Mouse (Mus musculus): ENCODE data around the gene H2-T24. TPM values are rescaled to one million over a fixed set of nuclear protein-coding genes. Genes with fewer than 3 reads are reported as not detected.
"Not testable (repeated sequence)": the region's sequence is repeated elsewhere in the genome, so short reads cannot be mapped to it uniquely, and the experiment has no call there.

H2-T24 gene
- total RNA-seq, 4 experiments from 2014 or later: 0.82 to 1.6 (median 0.93) TPM

DNA sequence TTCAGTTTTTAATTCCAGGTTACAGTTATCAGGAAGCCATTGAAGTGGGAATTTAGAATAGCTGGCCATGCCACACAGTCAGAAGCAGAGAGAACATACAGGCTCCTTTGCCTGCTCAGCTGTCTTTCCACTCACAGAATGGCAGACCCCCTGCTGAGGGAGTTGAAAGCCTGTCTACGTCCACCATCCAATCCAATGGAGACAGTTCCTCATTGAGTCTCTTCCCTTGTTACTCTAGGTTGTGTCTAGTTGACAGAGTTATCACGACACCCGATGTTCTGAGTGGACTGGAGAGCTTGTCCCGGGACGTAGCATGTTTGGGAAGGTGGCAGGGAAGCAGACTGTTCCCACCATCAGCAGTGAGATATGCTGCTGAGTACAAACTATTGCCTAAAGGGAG lies 4.8 kb upstream of the H2-T24 start:
- no peak for DNase-seq (ENCODE audit: low spot score in 2 of 2)

DNA sequence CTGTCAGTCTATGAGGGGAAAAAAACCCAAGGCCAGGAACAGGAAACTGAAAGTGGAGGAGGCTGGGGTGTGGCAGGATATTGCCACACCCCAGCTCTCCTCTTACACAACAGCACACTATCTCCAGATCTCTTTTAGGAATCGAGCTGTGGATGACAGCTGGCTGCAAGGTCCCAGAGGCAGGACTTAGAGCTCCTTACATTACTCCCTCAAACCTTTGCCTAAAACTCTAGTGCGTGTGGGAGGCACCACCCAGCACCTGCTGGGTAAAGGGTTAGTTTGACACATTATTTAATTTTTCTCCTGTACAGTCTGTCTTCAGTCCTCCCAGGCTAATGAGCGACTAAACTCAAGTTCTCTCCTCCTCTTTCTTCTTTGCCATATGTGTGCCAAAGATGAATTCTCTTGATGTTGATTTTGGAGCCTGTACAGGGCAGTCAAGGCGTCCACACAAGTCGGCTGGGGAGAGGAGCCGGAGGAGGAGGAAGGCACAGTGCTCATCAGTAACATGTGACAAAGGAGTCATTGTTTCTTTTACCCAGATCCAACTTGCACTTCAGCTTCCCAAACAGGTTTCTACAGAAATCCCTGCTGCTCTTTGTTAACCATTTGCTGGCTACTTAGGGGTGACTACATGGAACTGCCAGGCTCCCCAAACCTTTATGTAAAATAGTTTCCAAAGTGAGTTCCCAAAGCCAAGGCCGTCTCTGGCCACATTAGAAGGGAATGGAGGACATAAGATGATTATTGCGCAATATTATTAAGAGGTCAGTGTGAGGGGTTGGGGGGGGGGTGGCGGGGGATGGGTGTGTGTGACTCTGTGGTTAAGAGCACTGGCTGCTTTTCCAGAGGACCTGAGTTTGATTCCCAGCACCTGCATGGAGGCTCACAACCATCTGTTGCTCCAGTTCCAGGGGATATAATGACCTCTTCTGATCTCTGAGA lies 3.6 kb upstream of the H2-T24 start:
- DNase-seq (ENCODE audit: low spot score in 2 of 2): no peak

DNA sequence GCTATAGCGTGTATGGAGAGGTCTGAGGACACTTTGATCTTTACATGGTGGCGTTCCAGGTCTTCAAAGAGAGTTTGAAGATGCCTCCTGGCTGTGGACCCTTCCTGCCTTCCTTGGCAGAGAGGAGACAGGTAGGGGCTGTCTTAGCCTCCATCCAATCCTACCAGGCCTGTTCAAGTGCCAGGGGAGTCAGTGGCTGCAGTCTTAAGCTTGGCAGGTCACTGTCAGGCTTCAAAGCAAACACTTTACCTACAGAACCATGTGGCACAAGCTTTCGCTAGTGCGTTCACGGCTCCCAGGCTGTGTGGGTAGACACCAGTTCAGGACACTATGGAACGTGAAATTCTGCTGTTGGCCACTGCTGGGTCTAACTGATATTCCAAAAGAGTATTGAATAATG lies 2.6 kb upstream of the H2-T24 start:
- DNase-seq (ENCODE audit: low spot score in 2 of 2): no peak

DNA sequence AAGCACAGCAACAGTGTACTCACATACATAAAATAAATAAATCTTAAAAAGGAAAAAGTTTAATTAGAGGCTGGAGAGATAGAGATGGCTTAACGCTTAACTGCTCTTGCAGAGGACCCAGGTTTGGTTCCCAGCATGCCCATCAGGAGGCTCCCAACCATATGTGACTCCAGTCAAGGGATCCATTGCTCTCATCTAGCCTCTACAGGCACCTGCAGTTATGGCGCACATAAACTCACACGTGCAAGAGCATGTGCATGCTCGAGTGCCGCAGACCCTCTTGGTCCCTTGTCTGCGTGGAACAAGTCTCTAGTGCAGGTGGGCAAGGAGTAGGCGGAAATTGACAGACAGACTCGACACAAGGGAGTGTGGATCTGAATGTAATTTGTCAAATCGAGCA lies 1.7 kb upstream of the H2-T24 start:
- DNase-seq (ENCODE audit: low spot score in 2 of 2): no peak

DNA sequence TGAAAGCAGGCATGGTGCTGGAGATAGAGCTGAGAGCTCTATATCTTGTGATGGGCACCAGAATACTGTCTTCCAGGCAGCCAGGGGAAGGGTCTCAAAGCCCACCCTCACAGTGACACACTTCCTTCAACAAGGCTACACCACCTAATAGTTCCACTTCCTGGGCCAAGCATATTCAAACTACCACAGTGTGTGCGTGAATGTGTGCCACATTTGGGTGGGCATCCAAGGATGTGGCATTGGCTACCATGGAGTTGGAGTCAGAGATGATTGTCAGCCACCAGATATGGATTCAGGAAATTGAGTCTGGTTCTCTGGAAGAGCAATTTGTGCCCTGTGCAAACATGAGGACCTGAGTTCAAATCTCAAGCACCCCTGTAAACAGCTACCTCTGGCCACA lies 949 bp upstream of the H2-T24 start:
- DNase-seq (ENCODE audit: low spot score in 2 of 2): no peak

DNA sequence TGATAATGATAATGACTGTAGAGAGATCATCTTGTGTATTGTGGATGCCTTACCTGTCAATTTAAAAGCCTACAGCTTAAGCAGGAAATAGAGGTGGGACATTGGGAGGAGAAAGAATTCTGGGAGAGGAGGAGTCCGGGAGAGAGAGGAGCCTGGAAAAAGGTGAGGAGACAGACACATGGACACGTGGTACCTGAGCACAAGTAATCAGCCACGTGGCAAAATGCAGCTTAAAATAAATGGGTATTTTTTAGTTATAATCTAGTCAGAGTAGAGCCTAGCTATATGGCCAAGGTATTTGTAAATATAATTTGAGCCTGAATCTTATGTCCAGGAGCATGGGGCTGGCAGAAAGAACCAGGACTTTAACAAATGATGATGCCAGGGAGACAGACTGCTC lies 841 bp downstream of the H2-T24 start:
- no peak for DNase-seq (ENCODE audit: low spot score in 2 of 2)

DNA sequence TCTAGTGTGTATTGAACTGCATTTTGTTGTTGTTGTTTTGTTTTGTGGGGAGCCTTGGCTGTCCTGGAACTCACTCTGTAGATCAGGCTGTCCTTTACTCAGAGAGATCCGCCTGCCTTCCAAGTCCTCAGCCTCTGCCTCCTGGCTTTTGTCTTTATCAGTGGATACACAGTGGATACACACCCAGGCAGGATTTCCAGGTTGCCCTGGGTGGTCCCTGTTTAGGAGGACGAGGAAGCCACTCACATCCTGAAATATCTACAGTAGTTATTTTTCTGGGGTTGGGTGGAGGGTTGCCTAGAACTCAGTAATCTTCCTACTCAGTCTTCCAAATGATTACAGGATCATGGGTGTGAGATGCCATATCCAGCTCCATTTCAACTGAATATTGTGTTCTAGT lies 1.4 kb downstream of the H2-T24 start:
- no peak for DNase-seq (ENCODE audit: low spot score in 2 of 2)

DNA sequence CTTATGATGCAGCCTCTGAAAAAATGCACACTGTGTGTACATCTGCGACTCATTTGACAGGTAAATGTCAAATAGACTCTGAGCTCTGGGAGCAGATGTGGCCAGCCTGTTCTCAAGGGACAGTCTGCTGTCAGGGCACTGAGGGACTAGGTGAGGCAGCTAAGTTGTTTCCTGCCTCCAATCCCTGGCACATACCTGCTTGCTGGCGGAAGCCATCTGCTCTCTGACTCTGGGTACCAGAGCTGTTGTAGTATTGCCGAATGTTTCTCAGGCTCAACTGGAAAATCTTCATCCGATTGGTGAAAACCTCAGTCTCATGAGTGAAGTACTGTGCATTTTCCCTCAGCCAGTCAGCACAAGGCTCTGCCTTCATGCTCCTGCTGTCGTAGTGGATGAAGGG lies 3.3 kb downstream of the H2-T24 start:
- no peak for DNase-seq (ENCODE audit: low spot score in 2 of 2)

DNA sequence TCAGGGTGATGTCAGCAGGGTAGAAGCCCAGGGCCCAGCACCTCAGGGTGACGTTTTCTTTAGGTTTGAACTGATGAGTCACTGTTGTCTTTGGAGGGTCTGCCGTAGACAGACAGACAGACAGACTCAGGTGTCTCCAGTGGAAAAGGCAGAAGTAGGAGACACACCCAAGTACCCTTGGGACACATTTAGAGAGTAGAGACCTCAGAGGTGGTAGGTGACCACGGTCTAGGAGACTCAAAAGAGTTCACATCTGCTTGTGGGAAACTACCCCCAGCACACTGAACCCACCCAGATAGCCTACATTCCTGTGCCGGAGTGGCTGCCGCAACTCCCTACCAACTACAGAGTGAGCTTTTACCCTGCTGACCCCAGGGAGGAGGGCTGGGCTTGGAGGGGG lies 5.4 kb downstream of the H2-T24 start:
- no peak for DNase-seq (ENCODE audit: low spot score in 2 of 2)

DNA sequence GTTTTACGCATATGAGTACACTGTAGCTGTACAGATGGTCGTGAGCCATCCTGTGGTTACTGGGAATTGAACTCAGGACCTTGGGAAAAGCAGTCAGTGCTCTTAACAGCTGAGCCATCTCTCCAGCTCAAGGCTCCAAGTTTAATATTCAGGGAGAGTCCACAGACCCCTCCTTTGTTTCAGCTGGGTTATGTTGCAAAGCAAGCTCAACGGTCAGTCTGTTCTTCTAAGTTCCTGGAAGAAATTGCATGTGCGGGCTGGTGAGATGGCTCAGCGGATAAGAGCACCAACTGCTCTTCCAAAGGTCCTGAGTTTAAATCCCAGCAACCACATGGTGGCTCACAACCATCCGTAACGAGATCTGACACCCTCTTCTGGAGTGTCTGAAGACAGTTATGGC lies 16.0 kb downstream of the H2-T24 start:
- DNase-seq (ENCODE audit: low spot score in 2 of 2): not testable (repeated sequence)

DNA sequence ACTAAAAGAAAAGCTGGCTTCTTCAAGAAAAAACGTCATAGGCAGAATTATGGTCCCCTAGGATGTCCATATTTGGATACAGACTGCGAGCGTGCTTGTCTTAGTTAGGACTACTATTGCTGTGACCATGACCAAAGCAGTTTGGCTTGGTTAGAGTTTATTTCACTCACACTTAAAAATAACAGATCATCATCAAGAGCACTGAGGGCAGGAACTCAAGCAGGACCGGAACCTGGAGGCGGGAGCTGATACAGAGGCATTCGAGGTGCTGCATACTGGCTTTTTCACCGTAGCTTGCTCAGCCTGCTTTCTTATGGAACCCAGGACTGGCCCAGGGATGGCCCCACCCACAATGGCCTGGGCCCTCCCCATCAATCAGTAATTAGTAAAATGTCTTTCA lies 17.0 kb downstream of the H2-T24 start:
- no peak for DNase-seq (ENCODE audit: low spot score in 2 of 2)

DNA sequence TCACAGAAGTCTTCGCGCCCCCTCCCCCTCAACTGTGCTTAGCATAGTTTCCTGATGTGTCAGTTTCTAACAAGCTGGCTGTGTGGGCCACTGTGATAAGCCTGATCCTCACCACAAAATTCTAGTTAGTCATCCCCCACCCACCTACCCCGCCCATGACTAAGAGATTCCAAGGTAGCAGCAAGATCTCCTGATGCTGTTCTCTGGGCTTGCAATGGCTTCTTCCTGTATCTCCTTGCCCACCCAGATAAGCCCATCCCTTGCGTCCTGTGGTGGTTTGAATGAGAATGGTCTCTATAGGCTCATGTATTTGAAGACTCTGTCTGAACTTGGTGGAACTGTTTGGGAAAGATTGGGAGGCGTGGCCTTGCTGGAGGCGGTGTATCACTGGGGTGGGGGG lies 18.4 kb downstream of the H2-T24 start:
- no peak for DNase-seq (ENCODE audit: low spot score in 2 of 2)

DNA sequence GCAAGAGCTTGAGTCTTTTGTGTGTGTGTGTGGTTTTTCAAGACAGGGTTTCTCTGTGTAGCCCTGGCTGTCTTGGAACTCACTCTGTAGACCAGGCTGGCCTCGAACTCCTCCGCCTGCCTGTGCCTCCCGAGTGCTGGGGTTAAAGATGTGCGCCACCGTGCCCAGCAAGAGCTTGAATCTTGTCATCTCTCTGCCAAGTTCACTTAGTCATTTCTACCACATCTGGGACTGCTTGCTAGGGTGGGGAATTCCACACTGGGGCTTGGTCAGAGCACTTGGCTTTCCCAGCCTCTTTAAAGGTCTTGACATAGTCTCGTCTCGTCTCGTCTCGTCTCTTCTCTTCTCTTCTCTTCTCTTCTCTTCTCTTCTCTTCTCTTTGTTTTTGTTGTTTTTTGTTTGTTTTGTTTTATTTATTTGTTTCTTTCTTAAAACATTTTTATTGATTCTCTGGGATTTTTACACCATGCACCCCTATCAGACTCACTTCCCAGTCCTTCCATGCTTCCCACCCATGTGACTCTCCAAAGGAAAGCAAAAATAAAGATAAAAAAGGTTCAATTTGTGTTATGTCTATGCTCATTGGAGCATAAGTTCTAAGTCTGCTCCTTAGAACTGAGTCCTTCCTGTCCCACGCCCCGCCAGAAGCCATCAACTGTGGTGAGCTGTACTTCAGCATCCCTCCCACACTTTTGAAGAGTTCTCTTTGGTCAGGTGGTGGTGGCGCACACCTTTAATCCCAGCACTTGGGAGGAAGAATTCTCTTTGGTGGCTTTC lies 19.1 kb downstream of the H2-T24 start:
- DNase-seq (ENCODE audit: low spot score in 2 of 2): no peak

DNA sequence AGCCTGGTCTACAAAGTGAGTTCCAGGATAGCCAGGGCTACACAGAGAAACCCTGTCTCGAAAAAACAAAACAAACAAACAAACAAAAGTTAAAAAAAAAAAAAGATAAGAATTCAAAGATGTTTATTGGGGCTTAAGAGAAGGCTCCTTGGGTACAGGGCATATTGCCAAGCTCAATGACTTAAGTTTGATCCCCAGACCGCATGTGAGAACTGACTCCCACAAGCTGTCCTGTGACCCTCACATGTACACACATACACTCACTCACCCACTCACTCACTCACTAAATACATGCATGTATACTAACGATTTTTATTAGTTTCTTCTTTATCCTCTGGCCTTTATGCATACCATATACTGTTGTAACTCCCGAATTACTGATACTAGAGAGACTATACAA lies 20.0 kb downstream of the H2-T24 start:
- DNase-seq (ENCODE audit: low spot score in 2 of 2): no peak

DNA sequence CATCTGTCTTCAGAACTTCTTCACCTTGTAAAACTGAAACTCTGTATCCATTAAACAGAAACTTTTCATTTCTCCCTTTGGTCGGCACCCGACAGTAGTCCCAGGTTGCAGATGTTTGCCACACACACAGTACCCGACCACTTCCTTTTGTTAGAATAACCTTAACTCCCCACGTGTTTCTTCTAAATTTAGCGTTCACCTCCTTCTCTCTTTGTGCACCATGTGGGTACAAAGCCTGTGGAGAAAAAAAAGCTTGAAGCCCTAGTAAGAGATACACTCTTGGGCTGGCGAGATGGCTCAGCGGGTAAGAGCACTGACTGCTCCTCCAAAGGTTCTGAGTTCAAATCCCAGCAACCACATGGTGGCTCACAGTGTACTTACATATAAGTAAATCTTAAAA lies 21.0 kb downstream of the H2-T24 start:
- DNase-seq (ENCODE audit: low spot score in 2 of 2): no peak

DNA sequence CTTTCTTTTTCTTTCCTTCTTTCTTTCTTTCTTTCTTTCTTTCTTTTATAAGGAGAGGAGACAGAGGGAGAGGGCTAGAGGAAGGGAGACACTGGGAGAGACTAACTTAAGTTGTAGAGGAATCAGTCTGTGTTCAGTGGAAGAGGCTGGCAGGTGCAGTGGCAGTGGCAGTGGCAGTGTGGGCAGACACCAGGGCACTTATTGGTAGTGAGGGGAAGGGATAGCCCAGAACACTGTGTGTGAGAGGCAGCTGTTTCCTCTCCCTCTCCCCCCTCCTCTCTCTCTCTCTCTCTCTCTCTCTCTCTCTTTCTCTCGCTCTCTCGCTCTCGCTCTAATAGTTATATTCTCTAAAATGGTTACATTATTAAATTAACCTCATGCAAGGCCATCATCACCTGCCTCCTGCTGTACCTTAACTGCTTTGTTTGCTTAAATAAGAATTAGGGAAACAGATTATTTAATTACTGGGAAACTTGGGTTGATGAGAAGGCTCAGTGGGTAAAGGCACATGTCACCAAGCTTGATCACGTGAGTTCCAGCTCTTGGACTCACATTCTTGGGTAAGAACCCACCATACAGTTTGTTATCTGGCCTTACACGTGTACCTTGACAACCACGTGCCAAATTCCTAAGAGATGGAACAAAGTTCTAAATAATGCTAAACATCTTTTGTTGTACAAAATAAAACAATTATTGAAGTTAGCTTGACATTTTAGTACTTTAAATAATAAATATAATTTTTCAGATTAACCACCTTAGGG lies 21.6 kb downstream of the H2-T24 start:
- DNase-seq (ENCODE audit: low spot score in 2 of 2): no peak

DNA sequence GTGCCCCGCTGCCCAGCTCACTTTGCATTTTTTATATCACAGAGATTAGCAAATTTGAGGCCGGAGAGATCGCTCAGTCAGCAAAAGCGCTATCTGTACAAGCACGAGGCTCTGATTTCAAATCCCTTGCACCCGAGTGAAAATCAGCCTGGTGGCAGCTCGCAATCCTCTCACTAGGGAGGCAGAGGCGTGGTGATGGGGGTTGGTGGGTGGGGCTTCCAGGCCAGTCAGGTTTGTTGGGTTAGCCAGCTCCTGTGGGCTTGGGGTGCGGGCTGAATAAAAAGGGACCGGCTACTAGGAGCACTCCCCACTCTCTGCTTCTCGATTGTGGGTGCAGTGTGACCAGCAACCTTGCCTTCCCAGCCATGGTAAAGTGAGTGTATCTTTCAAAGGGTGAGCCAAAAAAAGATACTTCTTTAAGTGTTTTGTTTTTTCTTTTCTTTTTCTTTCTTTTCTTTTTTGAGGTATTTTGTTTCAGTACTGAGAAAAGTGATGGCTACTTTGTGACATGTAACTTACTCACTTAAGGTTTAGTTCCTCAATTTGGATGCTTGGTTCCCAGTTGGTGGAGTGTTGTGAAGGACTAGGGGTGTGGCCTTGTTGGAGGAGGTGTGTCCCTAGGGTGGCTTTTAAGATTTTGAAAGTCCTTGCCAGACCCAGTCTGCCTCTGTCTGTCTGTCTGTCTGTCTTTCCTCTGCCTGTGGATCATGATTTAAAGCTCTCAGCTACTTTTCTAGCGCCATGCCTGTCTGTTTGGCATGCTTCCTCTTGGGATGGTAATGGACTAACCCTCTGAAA lies 22.4 kb downstream of the H2-T24 start:
- no peak for DNase-seq (ENCODE audit: low spot score in 2 of 2)

DNA sequence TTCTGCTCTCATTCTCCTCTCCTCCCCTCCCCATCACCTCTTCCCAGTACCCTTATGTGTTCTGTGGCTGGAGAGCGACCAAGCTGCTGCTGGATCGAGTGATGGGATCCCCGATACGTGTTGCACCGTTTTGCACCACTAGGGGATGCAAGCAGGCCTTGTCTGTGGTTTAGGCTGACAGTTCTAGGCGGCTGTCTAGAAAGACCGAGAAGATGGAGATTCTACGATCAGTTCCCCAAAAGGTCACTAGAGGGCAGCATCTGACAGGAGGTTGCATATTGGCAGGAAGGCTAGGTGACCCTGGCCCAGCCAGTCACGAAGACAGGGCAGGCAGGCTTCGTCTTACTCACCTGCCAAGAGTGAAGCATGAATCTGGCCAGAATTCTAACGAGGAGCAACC lies 23.4 kb downstream of the H2-T24 start:
- peak; percentile 89 to 95 for DNase-seq (ENCODE audit: low spot score in 2 of 2)

DNA sequence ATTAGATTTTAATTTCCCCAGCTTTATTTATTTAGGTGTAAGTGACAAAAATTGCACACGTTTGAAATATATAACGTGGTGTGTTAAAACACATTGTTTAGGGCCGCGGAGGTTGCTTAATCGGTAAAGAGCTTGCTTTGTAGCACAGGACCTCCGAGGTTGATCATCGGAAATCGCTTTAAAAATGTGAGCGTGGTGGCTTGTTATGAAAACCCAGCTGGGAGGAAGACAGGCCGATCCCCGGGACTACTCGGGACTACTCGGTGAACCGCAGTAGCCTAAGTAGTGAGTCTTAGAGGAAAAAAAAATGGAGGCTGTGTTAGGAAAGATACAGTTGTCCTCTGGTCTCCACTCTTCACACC lies 25.5 kb downstream of the H2-T24 start:
- no peak for DNase-seq (ENCODE audit: low spot score in 2 of 2)

DNA sequence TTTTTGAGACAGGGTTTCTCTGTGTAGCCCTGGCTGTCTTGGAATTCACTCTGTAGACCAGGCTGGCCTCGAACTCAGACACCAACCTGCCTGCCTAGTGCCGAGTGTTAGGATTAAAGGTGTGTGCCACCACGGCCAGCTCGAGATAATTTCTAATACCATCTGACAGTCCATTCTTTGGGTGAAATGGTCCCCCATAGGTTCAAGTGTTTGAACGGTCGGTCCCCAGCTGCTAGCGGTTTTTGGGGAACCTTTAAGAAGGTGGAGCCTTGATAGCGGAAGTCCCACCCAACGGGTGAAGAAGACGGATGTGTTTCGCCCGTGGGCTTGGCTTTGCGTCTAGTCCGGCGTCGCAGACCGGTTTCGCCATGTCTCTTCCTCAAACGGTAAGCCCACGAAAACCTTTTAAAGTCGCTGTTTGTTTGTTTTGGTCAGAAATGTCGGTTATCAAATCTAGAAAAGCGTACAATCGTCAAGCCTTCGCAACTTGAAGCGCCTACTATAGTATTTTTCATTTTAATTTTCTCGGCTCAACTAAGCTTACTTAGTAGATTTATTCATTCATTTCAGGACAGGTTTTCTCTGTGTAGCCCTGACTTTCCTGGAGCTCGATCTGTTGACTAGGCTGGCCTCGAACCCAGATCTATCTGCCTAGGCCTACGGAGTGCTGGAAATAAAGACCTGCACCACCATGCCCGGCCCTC lies 26.0 kb downstream of the H2-T24 start:
- peak; percentile 61 to 70 for DNase-seq (ENCODE audit: low spot score in 2 of 2)

DNA sequence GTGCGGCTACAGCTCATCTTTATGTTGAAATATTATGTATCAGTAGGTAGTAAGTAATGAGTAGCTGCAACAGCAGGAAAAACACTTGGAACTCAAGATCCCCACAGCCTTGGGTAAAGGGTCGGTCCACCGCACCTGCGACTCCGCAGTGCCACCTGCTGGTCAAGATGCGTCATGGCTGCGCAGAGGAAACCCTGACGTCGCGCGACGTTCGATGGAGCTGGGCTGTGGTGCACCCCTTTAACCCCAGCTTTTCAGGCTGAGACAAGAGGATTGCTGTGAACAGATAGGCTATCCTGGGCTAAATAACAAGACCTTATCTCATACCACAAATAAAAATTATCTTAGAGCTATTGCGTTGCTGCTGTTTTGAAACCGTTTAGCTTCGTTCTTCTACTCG lies 26.7 kb downstream of the H2-T24 start:
- DNase-seq (ENCODE audit: low spot score in 2 of 2): peak; percentile 36 to 47

Measured in gastrocnemius, adult 8-10 months (tissue).